Mouse (Mus musculus) activated CD4-positive, CD25-positive, alpha-beta regulatory T cell, adult 4 months (primary cell): Measurements from ENCODE around the gene Cacna2d1. TPM values are rescaled to one million over a fixed set of nuclear protein-coding genes. Genes with fewer than 3 reads are reported as not detected.

Experiments
- ATAC-seq: one replicate; pipeline ENCODE4 v1.8.0; 2017
- polyA plus RNA-seq, 2 experiments: library from polyadenylated mRNA; unstranded; fragments of 100-300 nt; shearing (Covaris generic); gene quantifications; one replicate each; pipeline ENCODE4 v1.2.1; 2017

Cacna2d1 gene
- polyA plus RNA-seq, 2 experiments from 2014 or later, result 0.25 TPM; not detected in 1

DNA sequence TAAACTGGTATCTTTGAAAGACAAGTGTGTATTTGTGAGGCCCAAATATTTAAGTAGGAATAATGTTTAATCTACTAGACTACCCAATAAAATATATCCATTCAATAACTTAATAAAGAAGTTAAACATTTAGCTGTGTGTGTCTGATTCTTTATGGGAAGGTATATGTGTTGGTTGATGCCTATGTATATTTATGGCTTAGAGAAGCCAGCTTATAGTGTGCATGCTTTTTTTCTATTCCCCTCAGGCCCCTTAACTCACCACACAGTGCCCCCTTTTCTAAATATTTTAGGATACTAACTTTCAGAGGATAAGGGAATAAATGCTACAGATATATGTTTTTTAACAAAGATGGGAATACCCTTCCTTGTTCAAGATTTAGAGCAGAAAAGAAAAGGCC is 128.8 kb downstream of the Cacna2d1 start:
- ATAC-seq, result no peak

DNA sequence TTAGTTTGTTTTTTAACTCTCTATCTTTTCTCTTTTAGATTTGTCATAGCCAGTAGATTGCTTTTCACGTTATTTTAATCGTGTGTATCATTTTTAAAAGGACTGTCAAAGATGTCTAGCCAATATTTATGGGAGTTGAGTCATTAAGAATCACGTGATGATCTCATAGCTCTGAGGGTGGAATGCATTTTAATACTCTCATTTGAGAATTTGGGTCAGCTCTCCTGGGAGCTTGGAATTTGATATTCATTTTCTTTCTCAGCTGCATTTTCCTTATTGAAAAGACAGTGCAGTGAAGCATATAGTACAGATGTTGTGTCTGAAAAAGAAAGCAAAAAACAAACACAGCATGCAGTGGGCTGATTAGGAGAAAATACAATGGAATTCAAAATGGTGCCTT is 129.5 kb downstream of the Cacna2d1 start:
- ATAC-seq, result no peak

GRCm38 (mm10) chr5:16065816-16066215 is 131.3 kb downstream of the Cacna2d1 start:
- no peak for ATAC-seq

DNA sequence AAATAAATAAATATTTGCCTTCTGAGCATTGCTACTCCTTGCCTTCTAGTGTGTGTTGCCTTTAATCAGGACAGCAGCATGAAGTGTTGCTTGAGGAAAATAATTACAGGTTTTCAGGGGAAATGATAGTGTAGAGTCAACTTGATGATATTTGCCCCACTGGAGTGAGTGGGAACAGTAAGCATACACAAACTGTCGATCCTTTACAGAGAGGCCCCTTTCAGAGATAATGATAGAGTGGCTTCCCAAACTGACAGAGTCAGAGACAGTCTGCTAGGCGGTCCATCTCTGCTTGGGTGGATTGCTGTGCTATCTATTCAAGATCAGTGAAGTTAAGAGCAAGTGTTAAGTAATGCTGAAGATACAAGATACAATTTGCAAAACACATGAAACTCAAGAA is 147.8 kb downstream of the Cacna2d1 start:
- no peak for ATAC-seq

- no peak for ATAC-seq
Observed at GRCm38 (mm10) chr5:16086979-16087902, 152.8 kb downstream of the Cacna2d1 start.

DNA sequence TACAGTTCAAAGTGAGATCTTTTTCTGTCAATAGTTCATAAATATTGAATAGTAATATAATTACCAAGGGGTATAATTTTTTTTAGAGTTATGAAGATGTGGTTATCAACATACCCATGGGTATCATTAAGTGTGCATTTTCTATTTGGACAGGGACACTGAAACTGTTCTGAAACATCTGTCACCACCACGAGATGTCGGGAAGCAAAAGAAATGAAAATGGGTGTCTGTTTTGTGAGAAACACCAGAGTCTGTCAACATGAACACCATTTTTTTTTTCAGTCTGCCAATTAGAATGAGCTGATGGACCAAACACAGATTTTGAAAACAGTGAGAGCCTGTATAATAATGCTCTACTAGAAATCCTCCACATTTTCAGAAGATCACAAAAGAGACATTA is 153.5 kb downstream of the Cacna2d1 start:
- no peak for ATAC-seq

DNA sequence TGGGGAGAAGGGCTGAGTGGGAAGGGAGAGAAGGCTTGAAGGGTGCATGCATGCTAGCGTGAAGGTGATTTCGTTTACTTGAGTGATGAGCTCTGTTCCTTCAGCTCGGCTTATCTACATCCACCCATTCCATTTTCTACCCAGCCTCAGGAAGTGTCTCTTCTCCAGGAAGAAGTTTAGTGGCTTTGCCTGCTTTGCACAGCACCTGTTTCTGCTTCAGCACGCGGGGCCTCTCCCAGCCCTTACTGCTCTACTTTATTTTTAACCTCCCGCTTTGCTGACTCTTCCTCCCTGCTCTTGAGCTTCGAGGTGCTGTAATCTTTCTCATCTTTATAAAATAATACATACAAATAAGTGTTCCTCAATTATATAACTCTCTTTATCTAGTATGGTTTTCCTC is 158.0 kb downstream of the Cacna2d1 start:
- ATAC-seq, result no peak

DNA sequence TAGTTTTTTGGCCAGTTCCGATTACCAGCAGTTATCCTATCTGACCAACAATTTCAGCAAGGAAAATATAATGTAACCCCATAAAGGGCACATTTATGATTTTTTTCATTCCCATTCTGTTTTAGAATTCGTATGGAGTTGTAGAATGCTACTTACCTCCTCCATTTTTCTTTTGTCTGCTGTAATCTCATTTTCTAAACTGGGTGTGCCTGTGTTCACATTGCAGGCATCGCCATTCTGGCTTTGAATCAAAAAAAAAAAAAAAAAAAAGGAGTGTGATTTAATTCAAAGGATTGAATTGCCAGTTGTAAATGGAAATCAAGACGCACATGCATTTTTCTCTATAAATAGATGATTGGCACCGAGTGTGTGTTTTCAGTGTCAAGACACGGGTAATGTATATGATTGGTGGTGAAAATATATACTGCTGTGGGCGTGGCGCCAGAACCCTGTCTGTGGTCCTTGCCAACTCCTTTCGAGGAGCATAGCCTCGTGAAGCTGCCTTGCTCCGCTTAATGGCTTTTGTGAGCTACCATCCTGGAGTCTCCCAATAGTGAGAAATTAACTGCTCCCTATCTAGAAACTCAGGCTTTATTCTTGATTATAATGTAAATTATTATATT is 158.7 kb downstream of the Cacna2d1 start:
- ATAC-seq, result no peak

GRCm38 (mm10) chr5:16095345-16095744 is 160.9 kb downstream of the Cacna2d1 start:
- ATAC-seq, result no peak

- ATAC-seq, result no peak
Observed at GRCm38 (mm10) chr5:16098766-16099165, 164.3 kb downstream of the Cacna2d1 start.

GRCm38 (mm10) chr5:16101820-16102219 is 167.3 kb downstream of the Cacna2d1 start:
- no peak for ATAC-seq

DNA sequence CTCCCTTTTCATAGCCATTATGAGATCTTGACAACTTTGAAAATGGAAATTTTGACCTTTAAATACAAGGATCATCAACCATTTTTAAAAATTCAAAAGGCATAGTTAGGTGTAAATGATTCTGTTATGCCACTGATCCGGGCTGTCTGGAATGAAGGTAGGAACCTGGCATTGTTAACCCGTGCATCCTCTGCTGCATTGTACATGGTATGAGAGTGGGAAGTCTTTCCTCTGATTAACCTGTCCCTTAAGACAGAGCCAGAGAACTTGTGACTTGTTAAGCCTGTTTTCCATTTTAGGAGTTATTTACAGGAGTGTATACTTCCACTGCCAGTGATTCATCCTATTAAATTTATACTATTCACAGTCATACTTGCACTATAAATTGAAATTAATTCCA is 171.2 kb downstream of the Cacna2d1 start:
- no peak for ATAC-seq

DNA sequence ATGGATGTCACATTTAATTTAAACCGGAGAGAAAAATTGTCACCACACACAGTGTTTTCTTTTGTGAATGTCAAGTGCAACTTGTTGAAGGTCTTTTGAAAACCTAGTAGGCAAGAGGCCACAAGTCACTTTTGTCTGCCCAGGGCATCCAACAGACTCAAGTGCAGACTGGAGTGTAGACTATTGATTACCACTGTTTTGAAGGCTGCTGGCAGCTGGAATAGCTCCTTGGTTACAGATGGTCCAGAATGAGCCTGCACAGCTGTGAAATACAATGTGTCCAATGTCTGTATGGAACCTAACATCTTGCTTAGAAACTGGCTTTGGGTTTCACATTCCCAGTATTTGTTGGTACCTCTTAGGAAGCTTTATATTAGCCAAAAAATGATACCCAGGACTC is 176.2 kb downstream of the Cacna2d1 start:
- no peak for ATAC-seq

DNA sequence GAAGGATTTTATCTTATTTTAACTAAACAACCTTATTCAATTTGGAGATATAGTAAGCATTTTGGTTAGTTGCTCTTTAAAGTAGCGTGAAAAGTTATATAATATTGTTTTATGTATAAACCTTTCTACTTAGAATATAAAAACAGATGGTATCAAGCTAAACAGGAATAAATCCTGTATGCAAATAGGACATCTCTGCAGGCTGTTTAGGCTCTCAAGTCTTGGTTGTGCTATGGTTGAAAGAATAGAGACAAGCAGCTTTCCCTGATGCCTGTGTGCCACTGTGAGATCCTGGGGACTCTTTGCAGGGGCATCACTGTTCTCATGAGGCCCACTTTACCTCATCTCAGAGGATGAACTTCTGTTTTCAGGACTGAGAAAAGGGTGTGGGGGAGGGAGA is 179.4 kb downstream of the Cacna2d1 start:
- no peak for ATAC-seq

DNA sequence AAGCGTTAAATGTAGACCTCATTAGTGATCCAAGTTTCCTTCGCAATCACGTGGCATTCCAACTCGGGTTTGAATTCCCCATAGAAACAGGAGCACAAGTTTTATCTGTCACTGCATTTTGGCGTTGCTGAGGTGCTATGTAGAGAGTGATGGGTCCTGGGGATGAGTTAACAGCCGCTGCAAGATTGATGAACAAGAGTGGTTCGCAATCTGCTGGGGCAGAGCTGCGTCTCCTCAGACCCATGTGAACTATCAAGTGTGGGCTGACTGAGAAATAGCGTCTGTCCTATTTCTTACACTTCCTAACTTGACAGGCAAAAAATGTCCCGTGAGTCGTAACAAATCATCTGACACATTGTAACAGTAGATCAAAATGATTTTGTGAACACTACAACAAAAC is 186.8 kb downstream of the Cacna2d1 start:
- ATAC-seq, result no peak

GRCm38 (mm10) chr5:16122110-16122509 is 187.6 kb downstream of the Cacna2d1 start:
- no peak for ATAC-seq

DNA sequence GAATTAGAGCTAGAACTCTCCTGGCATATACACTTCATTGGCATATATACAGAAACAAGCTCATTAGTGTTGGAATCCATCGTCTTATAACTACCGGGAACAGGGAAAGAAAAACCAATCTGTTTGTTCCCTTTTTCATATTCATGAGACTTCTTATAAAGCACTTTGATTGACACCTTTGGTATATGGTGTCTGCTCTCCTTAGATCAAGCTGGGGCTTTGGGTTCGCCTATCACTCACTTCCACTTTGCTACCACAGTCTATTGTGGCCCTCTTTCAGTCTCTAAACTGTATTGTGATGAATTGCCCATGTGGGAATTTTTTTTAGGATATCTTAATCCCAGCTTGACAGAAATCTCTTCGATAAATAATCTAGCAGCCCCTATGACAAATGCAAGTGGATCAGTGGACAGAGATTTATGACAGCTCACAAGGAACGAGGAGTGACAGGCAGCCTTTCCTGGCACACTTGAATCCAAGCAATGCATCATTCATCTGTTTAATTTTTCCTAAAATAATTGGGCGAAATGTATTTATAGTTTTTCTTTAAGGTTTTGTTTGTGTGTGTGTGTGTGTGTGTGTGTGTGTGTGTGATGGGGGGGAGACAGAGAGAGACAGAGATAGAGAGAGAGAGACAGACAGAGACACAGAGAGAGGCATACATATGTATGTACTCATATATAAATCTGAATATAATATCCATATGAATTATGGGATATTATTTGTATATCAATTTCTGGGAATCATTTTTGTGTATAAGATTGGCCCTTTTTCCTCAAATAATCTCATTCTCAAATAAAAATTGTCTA is 200.0 kb downstream of the Cacna2d1 start:
- no peak for ATAC-seq

DNA sequence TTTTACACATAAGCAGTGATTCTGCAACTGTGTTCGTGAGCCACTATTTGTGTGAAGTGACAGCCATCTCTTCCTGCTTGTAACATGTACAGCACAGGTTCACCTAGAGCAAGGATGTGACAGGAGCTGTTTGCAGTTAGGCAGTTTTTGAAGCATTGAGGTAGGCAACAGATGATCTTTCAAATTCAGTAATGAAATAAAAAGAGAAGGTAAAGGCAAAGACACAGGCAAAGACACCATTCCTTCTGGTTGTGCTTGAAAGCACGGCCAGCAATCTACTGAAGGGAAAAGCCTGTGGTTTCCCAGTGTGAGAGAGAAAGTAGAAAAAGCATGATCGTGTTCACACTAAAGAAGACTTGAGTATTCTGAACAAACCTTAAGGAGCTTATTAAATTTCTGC is 201.5 kb downstream of the Cacna2d1 start:
- ATAC-seq, result no peak

DNA sequence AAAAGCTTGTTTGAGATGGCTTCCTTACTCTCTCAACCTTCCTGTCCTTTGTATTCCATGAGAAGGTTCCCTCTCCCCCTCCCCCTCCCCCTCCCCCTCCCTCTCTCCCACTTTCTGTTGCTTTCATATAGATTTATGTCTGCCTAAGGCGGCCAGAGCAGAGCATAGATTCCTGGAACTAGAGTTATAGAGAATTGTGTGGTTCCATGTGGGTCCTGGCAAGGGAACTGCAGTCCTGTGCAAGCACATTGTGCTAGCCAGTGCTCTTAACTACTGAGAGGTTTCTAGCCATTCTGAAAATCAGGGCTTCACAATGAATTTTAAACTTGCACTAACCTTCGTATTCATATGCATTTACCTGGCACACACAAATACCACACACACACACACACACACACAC is 202.3 kb downstream of the Cacna2d1 start:
- ATAC-seq, result no peak

DNA sequence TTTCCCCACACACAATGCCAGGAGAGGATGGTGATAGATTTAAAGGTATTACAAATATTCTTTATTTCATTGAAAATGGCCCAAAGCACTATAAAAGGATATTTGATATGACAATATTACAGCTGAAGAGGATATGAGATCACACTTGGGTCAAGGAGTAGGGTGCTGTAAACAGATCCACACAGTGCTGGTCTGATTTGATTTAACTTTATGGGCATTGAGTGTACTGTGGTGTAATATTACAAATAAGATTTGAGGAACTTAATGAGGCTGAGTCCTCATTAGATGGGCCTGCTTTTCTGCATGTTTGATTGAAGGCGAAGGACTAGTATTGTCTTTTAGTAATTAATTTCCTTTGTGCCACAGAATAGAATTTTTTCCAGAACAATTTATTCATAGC is 212.1 kb downstream of the Cacna2d1 start:
- ATAC-seq, result no peak

GRCm38 (mm10) chr5:16155375-16156284 is 221.1 kb downstream of the Cacna2d1 start:
- no peak for ATAC-seq

- no peak for ATAC-seq
Observed at GRCm38 (mm10) chr5:16163270-16163669, 228.8 kb downstream of the Cacna2d1 start.
